Mouse (Mus musculus): ENCODE measurements around the gene Eif3b.
"Not testable (repeated sequence)": the region's sequence is repeated elsewhere in the genome, so short reads cannot be mapped to it uniquely, and the experiment has no call there.

Gene Eif3b

GRCm38 (mm10) chr5:140396166-140396940 lies 22.8 kb upstream of the Eif3b start:
- DNase-seq (ENCODE audit: low spot score) = peak; percentile 36

DNA sequence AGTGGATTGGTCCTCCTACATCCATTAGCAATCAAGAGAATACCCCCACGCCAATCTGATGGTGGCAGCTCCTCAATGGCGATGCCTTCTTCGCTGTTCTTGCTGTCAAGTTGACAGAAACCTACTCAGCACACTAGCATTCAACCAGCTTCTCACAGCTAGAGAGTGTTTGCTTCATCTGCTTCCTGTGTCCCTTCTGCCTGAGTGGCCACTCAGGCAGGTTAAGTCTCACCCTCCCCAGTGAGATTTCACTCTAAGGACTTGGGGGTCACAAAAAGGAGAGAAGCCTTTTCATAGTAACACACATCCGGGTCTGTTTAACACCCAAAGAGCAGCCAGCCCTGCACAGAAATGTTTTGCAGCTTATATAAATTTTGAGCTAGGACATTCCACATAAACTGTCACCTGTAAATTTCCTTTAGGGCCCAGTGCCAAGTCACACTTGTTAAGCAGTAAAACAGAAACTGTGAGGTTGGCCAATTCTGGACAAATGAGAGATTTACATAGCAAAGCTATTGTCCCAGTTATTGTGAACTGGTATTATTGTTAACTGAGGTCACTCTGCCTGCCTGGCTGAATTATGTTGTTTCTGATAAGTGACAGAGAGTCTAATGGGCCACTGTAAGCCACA lies 16.4 kb upstream of the Eif3b start:
- DNase-seq (ENCODE audit: low spot score) = peak; percentile 52

- no peak for DNase-seq (ENCODE audit: low spot score)
Observed at GRCm38 (mm10) chr5:140405126-140405525, 14.0 kb upstream of the Eif3b start.

- no peak for DNase-seq (ENCODE audit: low spot score)
Observed at GRCm38 (mm10) chr5:140406666-140407065, 12.5 kb upstream of the Eif3b start.

DNA sequence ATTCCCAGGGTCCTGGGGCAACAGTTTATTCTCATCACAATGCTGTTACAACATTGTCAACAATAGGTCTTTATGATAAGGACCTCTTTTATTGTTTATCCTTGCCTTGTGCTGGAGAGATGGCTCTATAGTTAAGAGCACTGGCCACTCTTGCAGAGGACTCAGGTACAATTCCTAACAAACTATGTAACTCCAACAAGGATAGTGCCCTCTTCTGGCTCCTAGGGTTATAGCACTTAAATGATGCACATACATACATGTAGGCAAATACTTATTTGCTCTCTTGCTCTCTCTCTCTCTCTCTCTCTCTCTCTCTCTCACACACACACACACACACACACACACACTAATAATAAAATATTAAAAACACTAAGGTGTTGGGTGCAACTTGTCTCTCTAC lies 10.3 kb upstream of the Eif3b start:
- no peak for DNase-seq (ENCODE audit: low spot score)

DNA sequence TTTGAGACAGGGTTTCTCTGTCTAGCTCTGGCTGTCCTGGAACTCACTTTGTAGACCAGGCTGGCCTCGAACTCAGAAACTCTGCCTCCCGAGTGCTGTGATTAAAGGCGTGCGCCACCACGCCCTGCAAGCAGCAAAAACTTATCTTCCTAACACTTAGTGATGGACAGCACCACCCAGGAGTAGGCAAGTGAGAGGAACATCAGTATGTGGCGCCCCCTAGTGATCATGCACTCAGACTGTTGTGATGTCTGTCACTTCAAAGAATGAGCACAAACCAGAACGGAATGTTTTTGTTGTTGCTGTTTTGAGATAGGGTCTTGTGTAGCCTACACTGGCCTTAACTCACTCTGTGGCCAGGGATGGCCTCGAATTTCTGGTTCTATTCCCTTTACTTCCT lies 7.8 kb upstream of the Eif3b start:
- DNase-seq (ENCODE audit: low spot score) = peak; percentile 69

DNA sequence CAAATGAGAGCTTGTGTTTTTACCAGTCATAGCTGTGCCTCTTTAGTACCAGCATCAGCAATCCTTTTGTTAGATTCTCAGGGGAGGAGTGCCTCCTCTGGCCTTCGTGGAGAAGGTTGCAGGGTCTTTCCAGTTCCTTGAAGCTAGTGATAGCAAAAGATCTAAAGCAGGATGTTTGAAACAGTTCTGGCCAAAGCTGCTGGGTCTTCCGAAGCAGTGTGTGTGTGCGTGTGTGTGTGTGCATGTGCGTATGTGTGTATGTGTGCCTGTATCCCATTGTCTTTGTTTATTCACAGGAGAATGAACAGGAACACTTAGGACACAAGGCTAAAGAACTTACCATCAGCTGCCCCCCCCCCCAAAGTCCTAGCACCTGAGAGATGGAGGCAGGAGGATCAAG lies 4.5 kb upstream of the Eif3b start:
- no peak for DNase-seq (ENCODE audit: low spot score)

DNA sequence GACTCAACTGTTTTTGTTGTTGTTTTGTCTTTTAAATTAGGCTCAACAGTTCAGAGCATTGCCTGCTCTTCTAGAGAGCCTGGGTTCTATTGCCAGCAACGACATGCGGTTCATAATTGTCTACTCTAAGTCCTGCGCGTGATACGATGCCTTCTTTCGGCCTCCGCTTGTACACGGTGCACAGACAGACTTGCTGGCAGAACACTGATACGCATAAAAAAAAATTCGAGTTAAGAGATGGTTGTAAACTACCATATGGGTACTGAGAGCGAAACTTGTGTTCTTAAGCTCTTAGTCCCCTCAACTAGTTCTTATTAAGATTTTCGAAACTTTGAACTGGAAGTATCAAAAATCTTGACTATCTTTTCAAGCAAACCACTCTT lies 1.0 kb upstream of the Eif3b start:
- no peak for DNase-seq (ENCODE audit: low spot score)

DNA sequence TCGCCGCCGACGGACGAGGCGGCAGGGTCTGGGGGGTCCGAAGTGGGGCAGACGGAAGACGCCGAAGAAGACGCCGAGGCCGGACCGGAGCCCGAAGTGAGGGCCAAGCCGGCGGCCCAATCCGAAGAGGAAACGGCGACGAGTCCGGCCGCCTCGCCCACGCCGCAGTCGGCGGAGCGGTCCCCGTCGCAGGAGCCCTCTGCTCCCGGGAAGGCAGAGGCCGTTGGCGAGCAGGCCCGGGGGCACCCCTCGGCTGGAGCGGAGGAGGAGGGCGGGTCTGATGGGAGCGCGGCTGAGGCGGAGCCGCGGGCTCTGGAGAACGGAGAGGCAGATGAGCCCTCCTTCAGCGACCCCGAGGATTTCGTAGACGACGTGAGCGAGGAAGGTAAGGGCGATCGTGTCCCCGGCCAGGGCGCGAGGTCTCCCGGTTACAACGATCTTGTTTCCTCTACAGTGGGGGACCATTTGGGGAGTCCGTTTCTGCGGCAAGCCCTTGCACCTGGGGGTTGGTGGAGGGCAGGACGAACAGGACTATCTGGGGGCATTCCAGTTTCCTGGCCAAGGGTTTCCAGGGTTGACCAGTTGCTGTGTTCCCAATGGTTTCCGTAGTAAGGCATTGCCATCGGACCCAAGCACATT lies 433 bp downstream of the Eif3b start:
- DNase-seq (ENCODE audit: low spot score) = no peak

GRCm38 (mm10) chr5:140420616-140421015 lies 1.5 kb downstream of the Eif3b start:
- DNase-seq (ENCODE audit: low spot score) = no peak

DNA sequence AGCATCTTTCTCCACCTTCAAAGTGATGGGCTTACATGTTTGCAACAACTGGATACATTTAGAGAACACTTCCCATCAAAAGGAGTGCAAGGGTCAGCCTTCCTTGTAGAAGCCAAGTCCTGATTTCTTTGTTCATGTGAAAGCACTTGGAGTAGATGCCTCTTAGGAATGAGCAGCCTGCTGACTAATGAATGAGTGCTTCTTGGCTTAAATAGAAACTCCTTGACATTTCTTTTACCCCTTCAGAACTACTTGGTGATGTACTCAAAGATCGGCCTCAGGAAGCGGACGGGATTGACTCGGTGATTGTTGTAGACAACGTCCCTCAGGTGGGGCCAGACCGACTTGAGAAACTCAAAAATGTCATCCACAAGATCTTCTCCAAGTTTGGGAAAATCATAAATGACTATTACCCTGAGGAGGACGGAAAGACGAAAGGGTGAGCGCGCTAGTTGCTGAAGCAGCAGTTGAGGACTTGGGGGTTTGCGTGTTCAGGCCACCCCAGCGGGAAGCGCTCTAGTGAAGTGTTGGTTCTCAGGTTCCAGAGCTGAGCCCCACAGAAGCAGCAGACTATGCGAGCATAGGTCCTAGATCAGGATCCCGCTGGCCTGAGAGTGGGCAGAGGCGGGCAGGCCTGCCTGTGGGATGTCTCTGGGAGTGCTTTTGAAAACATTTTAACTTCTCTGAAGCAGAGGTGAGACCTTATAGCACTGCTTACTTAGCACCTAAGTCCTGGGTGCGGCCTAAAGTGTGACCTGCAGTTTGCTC lies 6.1 kb downstream of the Eif3b start:
- peak; percentile 73 for DNase-seq (ENCODE audit: low spot score)

- DNase-seq (ENCODE audit: low spot score) = not testable (repeated sequence)
Observed at GRCm38 (mm10) chr5:140439117-140439516, 20.0 kb downstream of the Eif3b start.

DNA sequence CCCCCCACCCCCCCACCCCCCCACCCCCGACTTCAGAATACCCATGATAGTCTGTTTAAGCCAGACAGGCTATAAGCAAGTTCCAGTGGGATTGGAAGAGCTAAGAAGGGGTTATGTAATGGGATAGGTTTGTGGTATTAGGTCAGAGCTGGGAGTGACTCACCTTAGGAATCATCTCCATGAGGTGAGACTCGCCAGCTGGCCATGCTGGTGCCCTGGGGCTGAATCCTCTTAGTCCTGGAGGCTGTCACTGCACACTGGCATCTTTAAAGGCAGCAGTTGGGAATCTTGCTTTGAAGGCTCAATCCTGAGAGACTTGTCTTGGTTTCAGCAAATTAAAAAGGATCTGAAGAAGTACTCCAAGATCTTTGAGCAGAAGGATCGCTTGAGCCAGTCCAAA lies 22.3 kb downstream of the Eif3b start:
- no peak for DNase-seq (ENCODE audit: low spot score)

DNA sequence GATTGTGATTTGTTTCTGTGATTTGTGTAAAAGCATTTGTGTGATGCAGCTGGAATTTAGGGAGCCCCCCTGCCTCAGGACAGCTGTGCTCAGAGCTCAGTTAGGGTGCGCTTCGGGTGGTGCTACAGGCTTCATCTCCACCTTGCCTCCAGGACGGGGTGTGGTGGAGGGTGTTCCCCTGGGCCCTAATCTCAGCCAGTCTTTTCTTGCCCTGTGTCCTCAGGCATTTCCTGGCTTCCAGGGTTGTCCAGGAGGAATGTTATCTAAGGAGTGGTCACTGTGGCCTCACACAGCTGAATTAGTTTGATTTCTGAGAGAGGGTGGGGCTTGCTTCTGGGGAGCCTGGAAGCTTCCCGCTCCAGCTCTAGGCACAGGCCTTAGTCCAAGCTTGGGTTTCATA lies 24.9 kb downstream of the Eif3b start:
- DNase-seq (ENCODE audit: low spot score) = peak; percentile 26

DNA sequence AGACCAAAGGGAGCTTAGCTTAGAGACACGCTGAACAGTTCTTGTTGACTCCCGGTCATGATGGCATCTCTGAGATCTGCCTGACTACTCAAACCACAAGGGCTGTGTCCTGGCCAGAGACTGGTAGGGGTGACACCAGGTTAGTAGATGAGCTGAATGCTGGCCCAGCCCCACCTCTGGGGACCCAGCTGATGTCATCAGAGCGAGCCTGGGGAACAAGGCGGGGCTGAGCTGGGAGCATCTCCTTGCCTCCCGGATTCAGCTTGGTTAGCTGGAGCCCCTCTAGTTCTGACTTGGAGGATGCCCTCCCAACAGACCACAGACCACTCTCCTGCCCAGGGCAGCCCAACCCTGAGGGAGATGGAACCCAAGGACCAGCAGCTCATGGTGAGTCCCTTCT lies 26.2 kb downstream of the Eif3b start, which contains the start of gene Gm4869:
Gene Gm4869 (plus strand): TSS at position 301 of the 400 bp plus-strand sequence.
- no peak for DNase-seq (ENCODE audit: low spot score)

DNA sequence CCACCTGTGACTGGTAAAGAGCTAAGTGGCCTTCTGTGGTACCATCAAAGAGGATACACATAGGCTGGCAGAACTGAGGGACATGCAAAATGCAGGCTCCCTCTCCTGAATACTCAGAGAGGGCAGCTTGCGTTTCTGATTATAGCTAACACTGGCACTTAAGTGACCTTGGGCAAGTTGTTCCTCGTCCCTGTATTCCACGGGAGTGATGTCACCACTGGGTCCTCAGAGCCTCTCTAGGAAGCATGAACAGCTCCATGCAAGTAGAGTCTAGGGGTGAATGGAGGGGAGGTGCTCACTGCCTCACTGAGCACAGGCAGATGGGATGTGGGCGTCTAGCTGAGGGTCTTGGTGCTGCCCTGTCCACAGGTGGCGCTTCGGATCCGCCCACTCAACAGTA lies 26.9 kb downstream of the Eif3b start:
- DNase-seq (ENCODE audit: low spot score) = no peak

- peak; percentile 12 for DNase-seq (ENCODE audit: low spot score)
Observed at GRCm38 (mm10) chr5:140454488-140454887, 35.4 kb downstream of the Eif3b start.

- no peak for DNase-seq (ENCODE audit: low spot score)
Observed at GRCm38 (mm10) chr5:140455466-140455865, 36.3 kb downstream of the Eif3b start.

DNA sequence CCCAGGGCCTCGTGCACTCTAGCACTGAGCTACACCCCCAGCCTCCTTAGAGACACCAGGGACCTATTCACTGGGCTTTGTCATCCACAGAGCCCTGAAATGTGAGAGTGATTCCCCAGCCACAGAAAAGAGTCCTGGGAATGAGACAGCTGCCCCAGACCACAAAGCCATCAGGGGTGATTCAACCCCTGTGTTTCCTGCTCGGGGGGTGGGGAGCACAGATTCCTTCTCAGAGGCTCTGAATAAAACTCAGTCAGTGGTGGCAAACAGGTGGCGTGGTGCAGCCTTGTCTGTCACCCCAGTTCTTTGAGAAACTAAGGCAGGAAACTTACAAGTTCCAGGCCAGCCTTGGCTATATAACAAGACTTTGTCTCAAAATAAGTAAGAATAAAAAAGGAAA lies 42.3 kb downstream of the Eif3b start:
- no peak for DNase-seq (ENCODE audit: low spot score)

- DNase-seq (ENCODE audit: low spot score) = not testable (repeated sequence)
Observed at GRCm38 (mm10) chr5:140463151-140463550, 44.0 kb downstream of the Eif3b start.

GRCm38 (mm10) chr5:140464943-140465342 lies 45.8 kb downstream of the Eif3b start:
- DNase-seq (ENCODE audit: low spot score) = no peak

- DNase-seq (ENCODE audit: low spot score) = no peak
Observed at GRCm38 (mm10) chr5:140472336-140472735, 53.2 kb downstream of the Eif3b start.
